Mouse (Mus musculus): ENCODE measurements around the gene Afmid.
"Not testable (repeated sequence)": the region's sequence is repeated elsewhere in the genome, so short reads cannot be mapped to it uniquely, and the experiment has no call there.

The Afmid gene

GRCm38 (mm10) chr11:117824060-117824969 lies 1.4 kb upstream of the Afmid start:
- peak; percentile 82 for DNase-seq (ENCODE audit: extremely low spot score, low spot score)

- DNase-seq (ENCODE audit: extremely low spot score, low spot score) = no peak
These were observed 440 bp downstream of the Afmid start for GRCm38 (mm10) chr11:117826164-117826563.

- DNase-seq (ENCODE audit: extremely low spot score, low spot score) = no peak
These were observed 1.2 kb downstream of the Afmid start for GRCm38 (mm10) chr11:117826916-117827315.

GRCm38 (mm10) chr11:117827386-117827785 lies 1.7 kb downstream of the Afmid start:
- no peak for DNase-seq (ENCODE audit: extremely low spot score, low spot score)

GRCm38 (mm10) chr11:117828149-117828887 lies 2.6 kb downstream of the Afmid start:
- DNase-seq (ENCODE audit: extremely low spot score, low spot score) = no peak

GRCm38 (mm10) chr11:117828888-117829604 lies 3.3 kb downstream of the Afmid start:
- DNase-seq (ENCODE audit: extremely low spot score, low spot score) = no peak

- no peak for DNase-seq (ENCODE audit: extremely low spot score, low spot score)
These were observed 4.0 kb downstream of the Afmid start for GRCm38 (mm10) chr11:117829671-117830215.

GRCm38 (mm10) chr11:117830401-117830800 lies 4.7 kb downstream of the Afmid start:
- no peak for DNase-seq (ENCODE audit: extremely low spot score, low spot score)

GRCm38 (mm10) chr11:117832086-117832969 lies 6.6 kb downstream of the Afmid start:
- DNase-seq (ENCODE audit: extremely low spot score, low spot score) = peak; percentile 86

GRCm38 (mm10) chr11:117833509-117833908 lies 7.8 kb downstream of the Afmid start:
- not testable (repeated sequence) for DNase-seq (ENCODE audit: extremely low spot score, low spot score)

- no peak for DNase-seq (ENCODE audit: extremely low spot score, low spot score)
These were observed 8.4 kb downstream of the Afmid start for GRCm38 (mm10) chr11:117834086-117834485.

- DNase-seq (ENCODE audit: extremely low spot score, low spot score) = no peak
These were observed 10.6 kb downstream of the Afmid start for GRCm38 (mm10) chr11:117836306-117836705.

- no peak for DNase-seq (ENCODE audit: extremely low spot score, low spot score)
These were observed 12.8 kb downstream of the Afmid start for GRCm38 (mm10) chr11:117838572-117838971.

GRCm38 (mm10) chr11:117839021-117839420 lies 13.3 kb downstream of the Afmid start:
- no peak for DNase-seq (ENCODE audit: extremely low spot score, low spot score)

- DNase-seq (ENCODE audit: extremely low spot score, low spot score) = no peak
These were observed 15.2 kb downstream of the Afmid start for GRCm38 (mm10) chr11:117840910-117841309.

GRCm38 (mm10) chr11:117843434-117843833 lies 17.7 kb downstream of the Afmid start:
- DNase-seq (ENCODE audit: extremely low spot score, low spot score) = no peak

- no peak for DNase-seq (ENCODE audit: extremely low spot score, low spot score)
These were observed 19.3 kb downstream of the Afmid start for GRCm38 (mm10) chr11:117844997-117845396.

GRCm38 (mm10) chr11:117845651-117846050 lies 19.9 kb downstream of the Afmid start:
- DNase-seq (ENCODE audit: extremely low spot score, low spot score) = no peak

- no peak for DNase-seq (ENCODE audit: extremely low spot score, low spot score)
These were observed 20.9 kb downstream of the Afmid start for GRCm38 (mm10) chr11:117846640-117847039.

- no peak for DNase-seq (ENCODE audit: extremely low spot score, low spot score)
These were observed 22.0 kb downstream of the Afmid start for GRCm38 (mm10) chr11:117847593-117848215.

Measured in neural tube, embryonic 10.5 days (tissue).